Mouse (Mus musculus) naive thymus-derived CD4-positive, alpha-beta T cell, adult 2 months (primary cell): Measurements from ENCODE around the gene Enpp4.

Experiments used
- DNase-seq: peaks from one replicate; pipeline ENCODE4 v3.0.0-alpha.2; 2011; ENCODE audit warnings: low read depth

The Enpp4 gene

GRCm38 (mm10) chr17:44091512-44091911 lies 14.1 kb downstream of the Enpp4 start:
- DNase-seq: no peak

- DNase-seq: no peak
Observed at GRCm38 (mm10) chr17:44090916-44091315, 14.7 kb downstream of the Enpp4 start.

- peak; percentile 16 for DNase-seq
Observed at GRCm38 (mm10) chr17:44088226-44088625, 17.4 kb downstream of the Enpp4 start.

GRCm38 (mm10) chr17:44083156-44083555 lies 22.5 kb downstream of the Enpp4 start:
- DNase-seq: no peak

- DNase-seq: peak; percentile 86
Observed at GRCm38 (mm10) chr17:44078631-44079350, 26.8 kb downstream of the Enpp4 start, which contains the start of gene Enpp5. Gene Enpp5, plus strand, starts transcription at chr17:44078813.

GRCm38 (mm10) chr17:44077843-44078160 lies 27.8 kb downstream of the Enpp4 start:
- DNase-seq: no peak

- no peak for DNase-seq
Observed at GRCm38 (mm10) chr17:44077146-44077842, 28.3 kb downstream of the Enpp4 start.

GRCm38 (mm10) chr17:44076051-44076680 lies 29.4 kb downstream of the Enpp4 start:
- DNase-seq: peak; percentile 69

GRCm38 (mm10) chr17:44075601-44076000 lies 30.0 kb downstream of the Enpp4 start:
- peak; percentile 7 for DNase-seq

GRCm38 (mm10) chr17:44071680-44072079 lies 33.9 kb downstream of the Enpp4 start:
- no peak for DNase-seq

- DNase-seq: no peak
Observed at GRCm38 (mm10) chr17:44068876-44069275, 36.7 kb downstream of the Enpp4 start.

- no peak for DNase-seq
Observed at GRCm38 (mm10) chr17:44061289-44061890, 44.2 kb downstream of the Enpp4 start.

GRCm38 (mm10) chr17:44060781-44061180 lies 44.8 kb downstream of the Enpp4 start:
- no peak for DNase-seq

GRCm38 (mm10) chr17:44058145-44058544 lies 47.5 kb downstream of the Enpp4 start:
- no peak for DNase-seq

GRCm38 (mm10) chr17:44057123-44057522 lies 48.5 kb downstream of the Enpp4 start:
- DNase-seq: no peak

- DNase-seq: no peak
Observed at GRCm38 (mm10) chr17:44053427-44053826, 52.2 kb downstream of the Enpp4 start.
